Mouse (Mus musculus) ES-Bruce4 (cell line): ENCODE measurements around the gene Mrpl36.

ENCODE experiments used
- CTCF ChIP-seq: IDR thresholded peaks from one replicate; pipeline ENCODE4 v1.8.1; 2011; ENCODE audit warnings: low read depth, low read length
- EP300 ChIP-seq: IDR thresholded peaks from 2 replicates; pipeline ENCODE4 v1.6.1; 2011; ENCODE audit warnings: low read depth, low read length; ENCODE audit not compliant: insufficient read depth
- POLR2A ChIP-seq: IDR thresholded peaks from one replicate; pipeline ENCODE4 v1.8.1; 2011; ENCODE audit warnings: low read length; ENCODE audit not compliant: insufficient read depth

- TF ChIP-seq CTCF (no peak), POLR2A (no peak), EP300 (peak; percentile 84)
Observed at GRCm38 (mm10) chr13:73346131-73346530, 17.8 kb downstream of the Mrpl36 start.
